In the genomic region with DNA sequence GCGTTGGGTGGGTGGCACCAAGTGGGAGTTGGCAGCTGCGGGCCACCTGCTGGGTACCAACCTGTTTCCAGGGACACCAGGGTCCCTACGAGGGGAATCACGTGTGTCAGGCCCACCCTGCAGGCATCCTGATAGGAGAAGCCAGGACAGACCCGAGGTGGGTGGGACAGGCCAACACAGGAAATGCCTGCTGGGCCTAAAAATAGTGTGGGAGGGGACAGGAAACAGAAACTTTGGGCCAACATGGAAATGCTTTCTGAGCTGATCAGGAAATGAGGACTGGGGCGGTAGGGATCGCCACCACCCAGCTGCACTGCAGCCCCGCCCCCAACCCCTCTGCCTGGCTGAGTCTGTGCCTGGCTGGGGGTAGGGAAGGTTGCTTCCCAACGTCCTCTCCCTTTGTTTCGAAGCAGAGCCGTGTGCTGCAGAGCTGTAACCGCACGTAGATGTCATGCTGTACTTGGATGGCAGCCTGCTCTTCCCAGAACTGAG, we compare ENCODE assay signal across 9 mouse cellular contexts.
A peak's percentile ranks its signal among the peaks of the same experiment; 100 is the strongest.
DNase-seq lines count a peak whose midpoint lies in the region; ATAC-seq and TF ChIP-seq lines count a peak whose summit lies in the region.
"Had no signal": no experiment of that assay in that cellular context is flagged by ENCODE, and none has a peak within 500 bp of the region (broad histone marks: within the 10 kb centered on the region; RNA-seq: fewer than 3 reads in every experiment).

No protein-coding gene starts in this region.

- no peak for ATAC-seq in midbrain, embryonic 14.5 days (ENCODE audit: low FRiP score, low TSS enrichment)
- no peak for ATAC-seq in midbrain, embryonic 16.5 days
- ATAC-seq in heart, embryonic 11.5 days (replicated peaks; ENCODE audit: insufficient number of reproducible peaks, low FRiP score, low TSS enrichment) = peak; percentile 49; the same call in 1 of the 2 replicates
- ATAC-seq in kidney, embryonic 14.5 days (ENCODE audit: low FRiP score, low TSS enrichment) = peak; percentile 75
- ATAC-seq in lung, postnatal 0 days = peak; percentile 93

- no peak for TF ChIP-seq CTCF in lung, postnatal 0 days (IDR thresholded peaks at IDR 0.05)

- H3K4me3 ChIP-seq in midbrain, embryonic 14.5 days (replicated peaks; ENCODE audit: low read depth, low read length) = no peak overlapping the region
- no peak overlapping the region for H3K4me3 ChIP-seq in midbrain, embryonic 16.5 days (ENCODE audit: low read depth, low read length)
- no peak overlapping the region for H3K4me3 ChIP-seq in heart, embryonic 11.5 days (ENCODE audit: low read depth, low read length)
- H3K4me3 ChIP-seq in kidney, embryonic 14.5 days (ENCODE audit: low read length) = no peak overlapping the region
- no peak overlapping the region for H3K4me3 ChIP-seq in lung, postnatal 0 days (ENCODE audit: low read depth, low read length)
- H3K4me3 ChIP-seq: neural tube, embryonic 12.5 days had no signal

- no peak overlapping the region for H3K4me2 ChIP-seq in midbrain, embryonic 14.5 days (ENCODE audit: low read length)
- H3K4me2 ChIP-seq in midbrain, embryonic 16.5 days (ENCODE audit: low read length) = no peak overlapping the region
- H3K4me2 ChIP-seq in heart, embryonic 11.5 days = peak overlapping the region; percentile 49
- 0 out of 2 replicates have a peak overlapping the region, but pooled peaks have one; percentile 11 for H3K4me2 ChIP-seq in kidney, embryonic 14.5 days (replicated peaks; ENCODE audit: low read depth, low read length)
- H3K4me2 ChIP-seq in lung, postnatal 0 days (replicated peaks; ENCODE audit: low read depth, low read length) = peak overlapping the region; percentile 17; the same call in 1 of the 2 replicates
- H3K4me2 ChIP-seq: neural tube, embryonic 12.5 days had no signal

- WGBS in midbrain, embryonic 14.5 days = 31% methylated on average over 13 of the region's 13 CpGs
- WGBS in midbrain, embryonic 16.5 days = 31% methylated on average over 13 of the region's 13 CpGs
- 15% methylated on average over 13 of the region's 13 CpGs for WGBS in heart, embryonic 11.5 days (ENCODE audit: insufficient replicate concordance)
- 34% methylated on average over 13 of the region's 13 CpGs for WGBS in kidney, embryonic 14.5 days
- WGBS in lung, postnatal 0 days = 21% methylated on average over 12 of the region's 13 CpGs

- no peak overlapping the region for H3K27ac ChIP-seq in midbrain, embryonic 14.5 days (replicated peaks; ENCODE audit: low read depth, low read length)
- no peak overlapping the region for H3K27ac ChIP-seq in midbrain, embryonic 16.5 days (ENCODE audit: low read length)
- H3K27ac ChIP-seq in heart, embryonic 11.5 days (ENCODE audit: low read depth, low read length) = peak overlapping the region; percentile 54
- H3K27ac ChIP-seq in kidney, embryonic 14.5 days (ENCODE audit: low read depth, low read length) = peak overlapping the region; percentile 38; the same call in 1 of the 2 replicates
- H3K27ac ChIP-seq in lung, postnatal 0 days (ENCODE audit: low read length) = peak overlapping the region; percentile 39
- H3K27ac ChIP-seq: neural tube, embryonic 12.5 days had no signal

- H3K27me3 ChIP-seq in midbrain, embryonic 14.5 days (ENCODE audit: control insufficient read depth, insufficient read depth, low read length) = no peaks in the 10 kb centered on the region
- H3K27me3 ChIP-seq in midbrain, embryonic 16.5 days (ENCODE audit: control insufficient read depth, insufficient read depth, low read depth, low read length) = no peaks in the 10 kb centered on the region; the same call in 1 of the 2 replicates
- H3K27me3 ChIP-seq in heart, embryonic 11.5 days (ENCODE audit: control insufficient read depth, insufficient read depth, low read length) = no peaks in the 10 kb centered on the region
- no peaks in the 10 kb centered on the region for H3K27me3 ChIP-seq in kidney, embryonic 14.5 days (ENCODE audit: control insufficient read depth, insufficient read depth, low read length)
- no peaks in the 10 kb centered on the region for H3K27me3 ChIP-seq in lung, postnatal 0 days (replicated peaks; ENCODE audit: insufficient read depth, low read length)
- H3K27me3 ChIP-seq: neural tube, embryonic 12.5 days had no signal

- H3K4me1 ChIP-seq in midbrain, embryonic 14.5 days (ENCODE audit: control insufficient read depth, insufficient read depth, low read length) = 0 out of 2 replicates have a peak, but pooled peaks cover 13% of the 10 kb centered on the region
- H3K4me1 ChIP-seq in midbrain, embryonic 16.5 days (ENCODE audit: control insufficient read depth, insufficient read depth, low read length) = 0 out of 2 replicates have a peak, but pooled peaks cover 2% of the 10 kb centered on the region
- peaks cover 20% of the 10 kb centered on the region for H3K4me1 ChIP-seq in heart, embryonic 11.5 days (ENCODE audit: control insufficient read depth, insufficient read depth, low read length)
- H3K4me1 ChIP-seq in kidney, embryonic 14.5 days (ENCODE audit: control insufficient read depth, insufficient read depth, low read length) = no peaks in the 10 kb centered on the region; the same call in 1 of the 2 replicates
- peaks cover 2% of the 10 kb centered on the region; the same call in 1 of the 2 replicates for H3K4me1 ChIP-seq in lung, postnatal 0 days (ENCODE audit: insufficient read depth, low read depth, low read length)

- H3K9me3 ChIP-seq in midbrain, embryonic 14.5 days (ENCODE audit: control insufficient read depth, low read length) = no peaks in the 10 kb centered on the region
- no peaks in the 10 kb centered on the region for H3K9me3 ChIP-seq in midbrain, embryonic 16.5 days (replicated peaks; ENCODE audit: control insufficient read depth, low read length, poor library complexity, severe bottlenecking)
- no peaks in the 10 kb centered on the region for H3K9me3 ChIP-seq in heart, embryonic 11.5 days (replicated peaks; ENCODE audit: control insufficient read depth, low read length)
- no peaks in the 10 kb centered on the region for H3K9me3 ChIP-seq in kidney, embryonic 14.5 days (ENCODE audit: control insufficient read depth, low read length)
- H3K9me3 ChIP-seq in lung, postnatal 0 days (ENCODE audit: low read length) = no peaks in the 10 kb centered on the region
- H3K9me3 ChIP-seq: neural tube, embryonic 12.5 days had no signal

- H3K9ac ChIP-seq in midbrain, embryonic 14.5 days (replicated peaks; ENCODE audit: low read length) = 0 out of 2 replicates have a peak overlapping the region, but pooled peaks have one; percentile 3
- H3K9ac ChIP-seq in midbrain, embryonic 16.5 days (ENCODE audit: low read depth, low read length) = no peak overlapping the region
- peak overlapping the region; percentile 66 for H3K9ac ChIP-seq in heart, embryonic 11.5 days (ENCODE audit: low read depth, low read length)
- no peak overlapping the region for H3K9ac ChIP-seq in kidney, embryonic 14.5 days (ENCODE audit: low read depth, low read length)
- no peak overlapping the region for H3K9ac ChIP-seq in lung, postnatal 0 days (replicated peaks; ENCODE audit: low read depth)
- H3K9ac ChIP-seq: neural tube, embryonic 12.5 days had no signal

- H3K36me3 ChIP-seq in midbrain, embryonic 14.5 days (ENCODE audit: control insufficient read depth, insufficient read depth, low read length) = no peaks in the 10 kb centered on the region
- H3K36me3 ChIP-seq in midbrain, embryonic 16.5 days (ENCODE audit: control insufficient read depth, insufficient read depth, low read length) = no peaks in the 10 kb centered on the region
- no peaks in the 10 kb centered on the region for H3K36me3 ChIP-seq in heart, embryonic 11.5 days (ENCODE audit: control insufficient read depth, insufficient read depth, low read length)
- no peaks in the 10 kb centered on the region for H3K36me3 ChIP-seq in kidney, embryonic 14.5 days (ENCODE audit: control insufficient read depth, insufficient read depth, low read length)
- no peaks in the 10 kb centered on the region for H3K36me3 ChIP-seq in lung, postnatal 0 days (ENCODE audit: insufficient read depth, low read length)
- H3K36me3 ChIP-seq: neural tube, embryonic 12.5 days had no signal

- peak; percentile 97 for TF ChIP-seq EP300 in lung, postnatal 0 days (IDR thresholded peaks at IDR 0.05)

- DNase-seq in midbrain, embryonic 14.5 days = no peak
- peak; percentile 53 for DNase-seq in embryo, embryonic 10 days (ENCODE audit: low spot score)
- DNase-seq in lung, postnatal 0 days (ENCODE audit: low spot score) = peak; percentile 86
- DNase-seq in left cerebral cortex, adult 8-10 months (ENCODE audit: low spot score in 2 of 2) = no peak
- DNase-seq in urinary bladder, postnatal 10 days (ENCODE audit: low spot score) = no peak

Comparison
In these comparisons a context has a peak if more than half of its experiments do, and no peak if none do; other contexts are left out.
1. H3K9ac ChIP-seq: peak in midbrain, embryonic 14.5 days (single experiment) and heart, embryonic 11.5 days (single experiment); none in midbrain, embryonic 16.5 days (single experiment), kidney, embryonic 14.5 days (single experiment) and lung, postnatal 0 days (single experiment).
2. ATAC-seq: peak in heart, embryonic 11.5 days (single experiment), kidney, embryonic 14.5 days (single experiment) and lung, postnatal 0 days (single experiment); none in midbrain, embryonic 14.5 days (single experiment) and midbrain, embryonic 16.5 days (single experiment).
3. DNase-seq: peak in embryo, embryonic 10 days (single experiment) and lung, postnatal 0 days (single experiment); none in midbrain, embryonic 14.5 days (single experiment), left cerebral cortex, adult 8-10 months (0 of 2) and urinary bladder, postnatal 10 days (single experiment).
4. H3K27ac ChIP-seq: peak in heart, embryonic 11.5 days (single experiment), kidney, embryonic 14.5 days (single experiment) and lung, postnatal 0 days (single experiment); none in midbrain, embryonic 14.5 days (single experiment) and midbrain, embryonic 16.5 days (single experiment).
5. H3K4me2 ChIP-seq: peak in heart, embryonic 11.5 days (single experiment), kidney, embryonic 14.5 days (single experiment) and lung, postnatal 0 days (single experiment); none in midbrain, embryonic 14.5 days (single experiment) and midbrain, embryonic 16.5 days (single experiment).